Mouse (Mus musculus): Measurements from ENCODE around the gene Olfr220.

The Olfr220 gene

DNA sequence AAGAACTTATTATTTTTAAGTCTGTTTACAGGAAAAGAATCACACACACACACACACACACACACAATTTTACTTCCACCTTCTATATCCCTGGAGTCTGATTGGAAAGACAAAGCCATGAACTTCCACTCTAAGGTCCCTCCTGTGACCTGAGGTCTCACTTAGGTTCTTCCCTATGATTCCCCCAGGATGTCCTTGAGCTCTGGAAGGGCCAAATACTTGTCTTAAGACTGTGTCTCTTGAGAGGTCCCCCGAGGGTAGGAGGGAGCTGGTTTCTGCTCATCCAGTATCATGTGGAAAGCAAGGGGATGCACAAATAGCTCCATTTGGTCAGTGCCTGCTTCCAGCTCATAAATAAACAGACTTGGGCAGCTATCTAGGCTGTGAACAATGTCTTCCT is at the start of gene Olfr220:
Gene Olfr220 (plus strand): TSS at position 301 of the 400 bp plus-strand sequence.
- DNase-seq (ENCODE audit: low spot score): no peak

DNA sequence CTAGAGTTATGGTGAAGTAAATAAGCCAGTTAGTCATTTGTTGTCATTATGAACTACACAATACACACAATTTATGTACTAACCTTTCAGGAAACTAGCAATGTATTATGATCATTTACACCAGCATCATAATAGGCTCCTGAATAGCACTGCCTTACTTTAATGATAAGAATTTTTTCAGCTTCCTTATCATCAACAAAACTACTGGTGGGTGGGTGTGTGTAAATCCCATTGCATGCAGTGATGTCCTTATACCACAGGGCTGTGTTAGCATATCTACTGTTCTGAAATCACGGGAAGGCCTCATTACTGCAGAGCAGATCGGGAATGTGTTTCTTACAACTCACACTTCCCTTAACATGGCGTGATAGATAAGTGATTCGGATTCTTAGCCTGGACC is 18.9 kb upstream of the Olfr220 start:
- no peak for DNase-seq (ENCODE audit: low spot score)

DNA sequence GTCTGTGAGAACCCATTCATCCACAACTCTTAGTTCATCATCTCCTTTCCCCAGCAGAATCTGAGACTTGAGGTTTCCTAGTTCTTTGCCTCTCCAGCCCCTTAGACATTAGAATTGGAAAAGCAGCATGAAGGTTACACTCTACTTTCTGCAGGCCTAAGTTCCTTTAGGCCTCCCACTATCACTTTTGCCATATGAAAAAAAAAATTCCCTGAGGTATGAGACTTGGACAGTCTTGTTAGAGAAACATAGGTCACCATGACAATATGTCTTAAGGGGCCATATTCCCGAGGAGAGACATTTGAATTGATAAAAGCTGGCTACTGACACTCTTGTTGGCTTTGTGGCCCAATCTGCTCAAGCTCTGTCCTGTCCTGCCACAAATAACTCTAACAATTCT is 18.1 kb upstream of the Olfr220 start, which contains the start of gene Olfr414:
Gene Olfr414 (plus strand): TSS at position 301 of the 400 bp plus-strand sequence.
- no peak for DNase-seq (ENCODE audit: low spot score)

DNA sequence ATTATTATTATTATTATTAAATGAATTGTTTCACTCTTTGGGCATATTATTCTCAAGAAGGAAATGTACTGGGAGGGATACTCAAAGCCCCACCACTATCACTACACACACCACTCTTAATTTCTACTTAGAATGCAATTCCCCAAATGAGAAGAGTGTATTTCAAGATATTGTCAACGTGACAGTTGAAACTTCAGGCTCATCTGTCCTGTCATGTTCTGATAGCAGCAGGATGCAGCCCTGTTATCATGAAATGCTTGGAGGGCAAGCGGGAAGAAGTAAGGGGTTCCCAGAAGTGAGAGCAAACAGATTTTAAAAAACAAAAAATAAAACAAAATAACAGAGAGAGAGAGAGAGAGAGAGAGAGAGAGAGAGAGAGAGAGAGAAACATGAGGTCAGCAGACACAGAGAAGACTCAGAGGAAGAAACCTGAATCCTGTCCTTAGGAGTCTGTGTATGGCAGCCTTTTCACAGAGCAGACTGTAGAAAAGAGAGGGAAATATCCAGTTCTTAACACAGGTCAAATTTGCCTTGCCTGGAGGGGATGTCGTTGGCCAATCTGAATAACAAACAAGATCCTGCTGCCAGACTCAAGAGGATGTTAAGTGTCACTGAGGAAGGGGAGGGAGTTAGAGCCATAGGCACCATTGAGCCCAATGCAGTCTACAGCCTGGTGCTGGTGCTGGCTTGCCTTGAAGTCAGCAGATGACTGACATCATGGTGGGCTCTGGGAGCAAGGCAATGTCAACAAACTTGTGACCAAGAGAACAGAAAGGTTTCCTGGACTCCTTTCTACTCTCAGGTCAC is 15.5 kb upstream of the Olfr220 start:
- DNase-seq (ENCODE audit: low spot score): no peak

DNA sequence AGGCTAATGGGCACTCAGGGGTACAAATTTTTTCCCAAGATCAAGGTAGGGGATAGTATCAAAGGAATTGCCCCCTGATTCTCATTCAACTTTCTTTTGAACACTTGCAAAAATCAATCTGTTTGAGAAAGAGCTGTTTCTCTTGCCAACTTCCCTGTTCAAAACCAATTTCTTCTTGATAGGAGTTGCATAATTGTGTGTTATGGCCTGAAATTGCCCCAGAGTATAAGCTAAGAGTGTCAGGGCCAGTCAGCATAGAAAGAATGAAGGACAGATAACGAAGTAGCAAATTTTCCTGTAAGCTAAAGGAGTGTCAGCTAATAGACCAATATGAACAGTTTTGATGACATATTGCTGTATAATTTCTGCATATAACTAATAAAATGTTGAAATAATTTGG is 14.5 kb upstream of the Olfr220 start:
- no peak for DNase-seq (ENCODE audit: low spot score)

DNA sequence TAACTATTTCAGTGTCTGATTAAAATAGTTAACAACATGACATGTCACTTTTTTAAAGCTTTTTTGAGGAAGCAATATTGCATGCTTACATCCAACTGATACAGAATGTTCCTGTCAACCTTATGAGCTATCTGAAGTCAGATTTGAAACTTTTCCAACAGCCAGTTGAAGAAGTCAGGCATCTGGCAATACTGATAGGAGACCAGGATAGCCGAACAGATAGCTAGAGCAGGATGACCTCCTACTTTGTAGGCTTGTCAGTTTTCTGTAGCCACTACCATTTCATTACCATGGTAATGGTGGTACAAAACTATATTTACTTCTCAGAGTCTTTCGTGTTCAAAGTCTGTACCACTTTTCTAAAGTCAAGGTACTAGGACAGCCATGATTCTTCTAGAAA is 13.5 kb upstream of the Olfr220 start:
- DNase-seq (ENCODE audit: low spot score): no peak

DNA sequence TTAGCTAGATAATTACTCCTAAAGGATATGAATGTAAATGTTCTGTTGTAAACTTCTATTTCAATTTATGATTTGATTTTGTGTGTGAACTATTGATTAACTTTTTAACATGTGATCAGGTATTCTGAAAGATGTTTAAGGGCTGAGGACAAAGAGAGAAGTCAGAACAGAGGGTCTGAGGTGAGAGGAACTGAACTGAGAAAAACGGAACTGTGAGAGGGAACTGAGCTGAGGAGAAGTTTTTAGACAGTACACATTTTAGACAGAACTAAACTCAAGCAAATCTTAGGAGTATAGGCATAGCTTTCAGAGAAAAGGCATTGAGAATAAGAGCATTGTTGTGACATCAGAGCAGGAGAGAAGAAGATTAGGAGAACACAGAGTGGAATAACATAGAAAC is 7.8 kb upstream of the Olfr220 start:
- DNase-seq (ENCODE audit: low spot score): no peak

DNA sequence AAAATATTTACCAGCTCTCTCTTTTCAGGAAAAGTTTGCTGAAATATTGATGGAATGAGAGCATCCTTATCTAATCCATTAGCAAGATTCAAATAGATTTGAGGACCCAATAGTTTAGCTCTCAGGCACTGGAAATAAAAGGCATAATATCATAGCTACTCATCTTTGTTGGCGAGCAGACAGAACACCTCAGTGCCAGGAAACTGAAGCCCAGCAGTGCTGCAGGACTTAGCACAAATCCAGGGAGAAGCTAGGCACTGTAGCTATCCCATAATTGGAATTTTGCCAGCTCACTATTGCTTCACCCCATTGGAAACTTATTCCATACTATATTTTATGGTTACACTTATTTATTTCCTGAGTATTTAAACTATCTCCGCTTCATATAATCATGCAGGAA is 13.2 kb downstream of the Olfr220 start:
- no peak for DNase-seq (ENCODE audit: low spot score)

DNA sequence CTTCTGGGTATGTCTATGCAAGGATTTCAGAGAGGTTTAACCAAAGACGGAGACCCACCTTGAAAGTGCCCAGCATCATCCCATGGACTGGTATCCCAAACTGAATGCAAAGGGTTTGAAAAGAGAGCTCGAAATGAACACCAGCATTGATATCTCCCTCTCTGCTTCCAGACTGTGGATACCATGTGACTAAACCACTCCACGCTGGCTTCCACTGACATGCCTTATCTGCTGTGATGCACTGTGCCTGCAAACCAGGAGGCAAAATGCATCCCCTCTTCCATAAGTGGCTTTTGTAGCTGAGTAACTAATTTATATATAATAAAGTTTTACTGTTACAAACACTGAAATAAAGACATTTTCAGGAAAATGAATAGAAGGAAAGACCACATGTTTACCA is 23.5 kb downstream of the Olfr220 start:
- no peak for DNase-seq (ENCODE audit: low spot score)

DNA sequence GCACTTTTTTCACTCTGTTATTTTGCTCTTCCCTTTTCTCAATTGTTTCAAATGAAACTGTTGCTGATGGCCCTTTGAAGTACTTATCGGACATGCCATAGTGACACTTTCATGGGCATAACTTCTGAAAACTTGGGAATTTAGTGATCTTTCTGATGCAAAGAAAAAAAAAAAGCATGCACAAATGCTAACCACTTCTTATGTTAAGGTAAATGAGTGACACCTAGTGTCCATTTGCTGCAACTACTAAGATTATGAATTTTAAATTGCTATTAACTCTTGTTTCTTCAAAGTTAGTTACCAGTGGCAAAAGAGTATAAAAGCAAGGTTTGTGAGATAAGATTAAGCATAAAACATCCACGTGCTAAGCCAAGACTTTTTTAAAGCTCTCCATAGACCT is 24.4 kb downstream of the Olfr220 start:
- DNase-seq (ENCODE audit: low spot score): no peak

DNA sequence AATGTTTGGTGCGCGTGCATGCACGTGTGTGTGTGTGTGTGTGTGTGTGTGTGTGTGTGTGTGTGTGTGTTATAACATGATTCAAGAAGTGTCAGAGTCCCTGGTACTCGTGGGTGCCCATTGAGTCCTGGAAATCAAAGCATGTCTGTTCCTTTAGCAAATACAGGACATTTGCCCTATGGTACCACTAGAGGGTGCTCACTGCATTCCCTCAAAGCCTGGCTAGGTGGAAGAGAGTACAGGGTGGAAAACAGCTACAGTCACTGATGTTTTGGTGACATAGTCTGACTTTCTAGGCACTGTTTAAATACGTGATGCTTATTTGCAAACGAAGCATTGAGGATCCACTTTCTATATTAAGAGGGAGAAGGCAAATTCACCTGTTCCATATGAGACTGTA is 27.9 kb downstream of the Olfr220 start:
- no peak for DNase-seq (ENCODE audit: low spot score)

DNA sequence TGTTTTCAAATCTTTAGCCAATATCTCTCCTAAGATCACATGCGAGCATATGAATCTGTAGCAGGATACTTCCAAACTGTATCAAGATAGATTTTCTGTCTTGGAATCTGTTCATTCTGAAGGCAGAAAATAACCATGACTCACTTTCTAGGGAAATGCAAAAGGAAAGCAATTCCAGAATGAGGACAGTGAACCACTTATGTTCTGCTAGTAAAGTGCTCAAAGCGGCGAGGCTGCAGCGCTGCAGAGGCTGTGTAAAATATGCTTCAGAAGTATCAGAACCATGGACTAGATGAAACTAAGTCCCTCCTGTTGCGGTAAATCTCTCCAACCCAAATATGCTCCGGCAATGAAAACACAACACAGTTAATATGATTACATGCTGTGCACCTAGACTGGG is 40.7 kb downstream of the Olfr220 start:
- no peak for DNase-seq (ENCODE audit: low spot score)

DNA sequence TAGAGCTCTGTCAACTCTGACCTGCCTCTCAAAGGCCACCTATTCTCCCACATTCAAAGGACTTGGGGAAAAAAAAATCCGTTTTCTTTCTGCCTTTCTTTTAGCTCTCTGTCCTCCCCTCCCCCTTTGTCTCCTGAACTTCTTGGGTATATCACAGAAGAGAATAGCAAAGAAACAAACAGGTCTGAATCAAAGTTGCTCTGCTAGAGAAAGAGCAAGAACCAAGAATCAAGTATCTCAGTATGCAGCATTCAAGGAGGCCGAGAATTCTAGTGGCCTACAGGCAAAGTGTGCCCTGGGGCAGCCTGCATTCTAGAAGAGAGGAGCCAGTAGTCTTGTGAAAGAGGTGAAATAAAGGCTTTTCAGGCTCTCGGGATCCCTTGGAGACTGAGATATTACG is 58.2 kb downstream of the Olfr220 start:
- no peak for DNase-seq (ENCODE audit: low spot score)
